Mouse (Mus musculus): ENCODE results near the gene Cnr2. TPM values are rescaled to one million over a fixed set of nuclear protein-coding genes. Genes with fewer than 3 reads are reported as not detected.

Gene Cnr2
- total and polyA plus RNA-seq, 3 experiments = 0.23 to 0.88 (median 0.59) TPM

- no peaks in the 10 kb centered on the region for H3K27me3 ChIP-seq (ENCODE audit: control insufficient read depth, insufficient read depth, low read length)
- 82% methylated on average over 6 of the region's 6 CpGs for WGBS
- no peak overlapping the region for H3K4me3 ChIP-seq
- H3K4me1 ChIP-seq (ENCODE audit: control insufficient read depth, insufficient read depth, low read length) = peaks cover 19% of the 10 kb centered on the region
- intact Hi-C loops (cut with DNase I) = loop anchor here (5.0 kb wide), 2 partner anchors 62 to 172 kb away; no protein-coding TSS in a partner anchor
- no peak for DNase-seq
- H3K36me3 ChIP-seq (ENCODE audit: control insufficient read depth, insufficient read depth, low read length) = peaks cover 14% of the 10 kb centered on the region
- H3K79me2 ChIP-seq (replicated peaks; ENCODE audit: control insufficient read depth, insufficient read depth, low read length) = no peaks in the 10 kb centered on the region
- TF ChIP-seq CTCF (IDR thresholded peaks at IDR 0.05) (no peak), EP300 (IDR thresholded peaks at IDR 0.05; ENCODE audit: insufficient read depth, low read depth, low read length) (no peak), POLR2A (IDR thresholded peaks at IDR 0.05; ENCODE audit: insufficient read depth, low read depth, low read length) (no peak)
- H3K27ac ChIP-seq = no peak overlapping the region
- no peak overlapping the region for H3K9ac ChIP-seq (ENCODE audit: low read depth, low read length)
Measured at GRCm38 (mm10) chr4:135879021-135879420, 16.2 kb upstream of the Cnr2 start.

DNA sequence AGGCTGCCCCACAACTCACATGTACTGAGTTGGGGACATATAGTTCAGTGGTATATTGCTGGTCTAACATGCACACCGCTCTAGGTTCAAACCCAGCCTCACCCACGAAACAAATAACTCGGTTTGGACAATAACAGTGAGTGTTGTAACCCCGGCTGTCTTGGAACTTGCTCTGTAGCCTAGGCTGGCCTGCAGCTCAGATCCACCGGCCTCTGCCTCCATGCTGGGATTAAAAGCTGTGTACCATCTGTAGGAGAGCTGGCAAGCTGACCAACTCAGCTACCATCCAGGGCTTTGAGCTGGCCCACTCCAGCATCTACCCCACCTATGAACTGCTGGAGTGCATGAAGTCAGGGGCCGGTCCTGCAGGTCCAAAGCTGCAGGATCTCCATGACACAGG lies 15.2 kb upstream of the Cnr2 start:
- no peaks in the 10 kb centered on the region for H3K79me2 ChIP-seq (replicated peaks; ENCODE audit: control insufficient read depth, insufficient read depth, low read length)
- no peak overlapping the region for H3K4me3 ChIP-seq
- no peak for DNase-seq
- WGBS = 96% methylated on average over 6 of the region's 6 CpGs
- H3K36me3 ChIP-seq (ENCODE audit: control insufficient read depth, insufficient read depth, low read length) = peaks cover 8% of the 10 kb centered on the region; the same call in 1 of the 2 replicates
- TF ChIP-seq POLR2A (IDR thresholded peaks at IDR 0.05; ENCODE audit: insufficient read depth, low read depth, low read length) = no peak
- TF ChIP-seq EP300 (IDR thresholded peaks at IDR 0.05; ENCODE audit: insufficient read depth, low read depth, low read length) = no peak
- no peak for TF ChIP-seq CTCF (IDR thresholded peaks at IDR 0.05)
- H3K27me3 ChIP-seq (ENCODE audit: control insufficient read depth, insufficient read depth, low read length) = no peaks in the 10 kb centered on the region
- H3K4me1 ChIP-seq (ENCODE audit: control insufficient read depth, insufficient read depth, low read length) = peaks cover 15% of the 10 kb centered on the region
- no peak overlapping the region for H3K27ac ChIP-seq
- intact Hi-C loops (cut with DNase I) = no loop called here
- H3K9ac ChIP-seq (ENCODE audit: low read depth, low read length) = no peak overlapping the region

DNA sequence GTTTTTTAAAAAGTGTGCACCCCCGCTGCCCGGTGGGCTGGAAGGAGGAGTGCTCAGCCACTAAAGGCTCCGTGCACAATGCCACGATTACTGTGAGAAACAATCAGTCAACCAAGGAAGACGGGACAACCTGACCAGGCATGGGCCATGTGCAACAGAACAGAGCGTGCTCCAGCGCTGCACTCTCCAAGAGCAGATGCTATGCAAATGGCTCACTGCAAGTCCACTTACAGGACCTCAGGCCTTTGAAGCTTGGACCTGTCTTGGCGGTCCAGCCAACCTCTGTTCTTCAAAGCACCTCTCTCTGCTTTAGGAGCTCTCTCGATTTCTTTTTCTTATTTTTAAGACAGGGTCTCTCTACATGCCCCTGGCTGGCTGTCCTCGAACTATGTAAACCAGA lies 14.6 kb upstream of the Cnr2 start:
- Histone ChIP-seq H3K9ac (ENCODE audit: low read depth, low read length) (no peak overlapping the region), H3K27me3 (ENCODE audit: control insufficient read depth, insufficient read depth, low read length) (no peaks in the 10 kb centered on the region), H3K4me3 (no peak overlapping the region), H3K27ac (no peak overlapping the region), H3K36me3 (ENCODE audit: control insufficient read depth, insufficient read depth, low read length) (peaks cover 5% of the 10 kb centered on the region; the same call in 1 of the 2 replicates), H3K79me2 (replicated peaks; ENCODE audit: control insufficient read depth, insufficient read depth, low read length) (no peaks in the 10 kb centered on the region), H3K4me1 (ENCODE audit: control insufficient read depth, insufficient read depth, low read length) (peaks cover 11% of the 10 kb centered on the region)
- TF ChIP-seq CTCF (IDR thresholded peaks at IDR 0.05) (no peak), EP300 (IDR thresholded peaks at IDR 0.05; ENCODE audit: insufficient read depth, low read depth, low read length) (no peak), POLR2A (IDR thresholded peaks at IDR 0.05; ENCODE audit: insufficient read depth, low read depth, low read length) (no peak)
- DNase-seq = no peak
- WGBS = 94% methylated on average over 10 of the region's 10 CpGs
- intact Hi-C loops (cut with DNase I) = no loop called here

GRCm38 (mm10) chr4:135882023-135882422 lies 13.2 kb upstream of the Cnr2 start:
- Histone ChIP-seq H3K27ac (no peak overlapping the region), H3K9ac (ENCODE audit: low read depth, low read length) (no peak overlapping the region), H3K4me1 (ENCODE audit: control insufficient read depth, insufficient read depth, low read length) (peaks cover 3% of the 10 kb centered on the region), H3K4me3 (no peak overlapping the region), H3K79me2 (replicated peaks; ENCODE audit: control insufficient read depth, insufficient read depth, low read length) (no peaks in the 10 kb centered on the region), H3K36me3 (ENCODE audit: control insufficient read depth, insufficient read depth, low read length) (no peaks in the 10 kb centered on the region), H3K27me3 (ENCODE audit: control insufficient read depth, insufficient read depth, low read length) (no peaks in the 10 kb centered on the region)
- WGBS = 79% methylated on average over 6 of the region's 6 CpGs
- TF ChIP-seq CTCF (IDR thresholded peaks at IDR 0.05) (no peak), POLR2A (IDR thresholded peaks at IDR 0.05; ENCODE audit: insufficient read depth, low read depth, low read length) (no peak), EP300 (IDR thresholded peaks at IDR 0.05; ENCODE audit: insufficient read depth, low read depth, low read length) (no peak)
- intact Hi-C loops (cut with DNase I) = no loop called here
- no peak for DNase-seq

GRCm38 (mm10) chr4:135883401-135883851 lies 11.8 kb upstream of the Cnr2 start:
- no peak for DNase-seq

GRCm38 (mm10) chr4:135883881-135884516 lies 11.2 kb upstream of the Cnr2 start:
- no peak for DNase-seq
- H3K4me1 ChIP-seq (ENCODE audit: control insufficient read depth, insufficient read depth, low read length) = peaks cover 2% of the 10 kb centered on the region; the same call in 1 of the 2 replicates
- H3K9ac ChIP-seq (ENCODE audit: low read depth, low read length) = no peak overlapping the region
- H3K79me2 ChIP-seq (replicated peaks; ENCODE audit: control insufficient read depth, insufficient read depth, low read length) = no peaks in the 10 kb centered on the region
- no peak for TF ChIP-seq CTCF (IDR thresholded peaks at IDR 0.05)
- no peak for TF ChIP-seq POLR2A (IDR thresholded peaks at IDR 0.05; ENCODE audit: insufficient read depth, low read depth, low read length)
- TF ChIP-seq EP300 (IDR thresholded peaks at IDR 0.05; ENCODE audit: insufficient read depth, low read depth, low read length) = no peak
- intact Hi-C loops (cut with DNase I) = no loop called here
- H3K36me3 ChIP-seq (ENCODE audit: control insufficient read depth, insufficient read depth, low read length) = no peaks in the 10 kb centered on the region
- WGBS = 70% methylated on average over 7 of the region's 7 CpGs
- H3K27ac ChIP-seq = no peak overlapping the region; the same call in 1 of the 2 replicates
- H3K4me3 ChIP-seq = no peak overlapping the region
- H3K27me3 ChIP-seq (ENCODE audit: control insufficient read depth, insufficient read depth, low read length) = no peaks in the 10 kb centered on the region

More at GRCm38 (mm10) chr4:135883401-135883851, 11.8 kb upstream of the Cnr2 start:
- H3K27me3 ChIP-seq (ENCODE audit: control insufficient read depth, insufficient read depth, low read length) = no peaks in the 10 kb centered on the region
- no peak overlapping the region for H3K9ac ChIP-seq (ENCODE audit: low read depth, low read length)
- 35% methylated on average over 10 of the region's 10 CpGs for WGBS
- no peaks in the 10 kb centered on the region for H3K36me3 ChIP-seq (ENCODE audit: control insufficient read depth, insufficient read depth, low read length)
- intact Hi-C loops (cut with DNase I) = no loop called here
- H3K4me1 ChIP-seq (ENCODE audit: control insufficient read depth, insufficient read depth, low read length) = peaks cover 2% of the 10 kb centered on the region; the same call in 1 of the 2 replicates
- TF ChIP-seq EP300 (IDR thresholded peaks at IDR 0.05; ENCODE audit: insufficient read depth, low read depth, low read length) (no peak), CTCF (IDR thresholded peaks at IDR 0.05) (no peak), POLR2A (IDR thresholded peaks at IDR 0.05; ENCODE audit: insufficient read depth, low read depth, low read length) (no peak)
- H3K4me3 ChIP-seq = no peak overlapping the region
- H3K27ac ChIP-seq = peak overlapping the region; percentile 11; the same call in 1 of the 2 replicates
- H3K79me2 ChIP-seq (replicated peaks; ENCODE audit: control insufficient read depth, insufficient read depth, low read length) = no peaks in the 10 kb centered on the region
